In the genomic region with DNA sequence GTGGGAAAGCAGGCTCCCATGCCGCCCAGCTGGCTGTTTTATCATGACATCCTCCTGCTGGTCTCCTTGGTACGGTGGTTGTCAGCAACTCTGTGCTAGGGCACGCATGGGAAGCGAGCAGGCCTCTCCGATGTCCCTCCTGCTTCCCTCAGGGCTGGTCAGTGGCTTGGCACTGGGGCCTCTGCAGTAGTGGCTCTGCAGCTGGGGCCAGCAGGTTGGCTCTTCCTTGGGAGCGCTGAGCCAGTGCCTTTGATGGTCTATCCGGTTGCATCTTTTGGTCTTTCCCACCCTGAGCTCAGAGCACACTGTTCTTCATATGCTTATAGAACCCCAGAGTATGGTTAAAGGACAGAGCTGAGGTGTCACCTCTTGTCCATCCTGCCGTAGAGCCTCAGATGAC, we compare ENCODE assay signal across 15 mouse cellular contexts.
"Had no signal": no experiment of that assay in that cellular context is flagged by ENCODE, and none has a peak within 500 bp of the region (broad histone marks: within the 10 kb centered on the region; RNA-seq: fewer than 3 reads in every experiment).

No protein-coding gene starts in this region.

- DNase-seq: lung, adult 18-20 months; lung, embryonic 14.5 days; lung, postnatal 10 days; lung, postnatal 4 days; midbrain, embryonic 14.5 days; right cerebral cortex, postnatal 14 days; spleen, adult 18-20 months; thymus, adult 18-20 months; thymus, postnatal 14 days; thymus, postnatal 36 days had no signal

- H3K4me1 ChIP-seq: midbrain, embryonic 10.5 days; midbrain, embryonic 12.5 days; neural tube, embryonic 13.5 days; neural tube, embryonic 15.5 days had no signal

- H3K9me3 ChIP-seq: midbrain, embryonic 10.5 days; midbrain, embryonic 12.5 days; neural tube, embryonic 13.5 days; neural tube, embryonic 15.5 days had no signal

- H3K27me3 ChIP-seq: midbrain, embryonic 12.5 days; neural tube, embryonic 13.5 days; neural tube, embryonic 15.5 days had no signal

- H3K4me3 ChIP-seq: midbrain, embryonic 10.5 days; midbrain, embryonic 12.5 days; myocyte; neural tube, embryonic 13.5 days; neural tube, embryonic 15.5 days had no signal

- H3K27ac ChIP-seq: midbrain, embryonic 10.5 days; midbrain, embryonic 12.5 days; neural tube, embryonic 13.5 days; neural tube, embryonic 15.5 days had no signal
